Mouse (Mus musculus): ENCODE results near the gene Shc3.

DNA sequence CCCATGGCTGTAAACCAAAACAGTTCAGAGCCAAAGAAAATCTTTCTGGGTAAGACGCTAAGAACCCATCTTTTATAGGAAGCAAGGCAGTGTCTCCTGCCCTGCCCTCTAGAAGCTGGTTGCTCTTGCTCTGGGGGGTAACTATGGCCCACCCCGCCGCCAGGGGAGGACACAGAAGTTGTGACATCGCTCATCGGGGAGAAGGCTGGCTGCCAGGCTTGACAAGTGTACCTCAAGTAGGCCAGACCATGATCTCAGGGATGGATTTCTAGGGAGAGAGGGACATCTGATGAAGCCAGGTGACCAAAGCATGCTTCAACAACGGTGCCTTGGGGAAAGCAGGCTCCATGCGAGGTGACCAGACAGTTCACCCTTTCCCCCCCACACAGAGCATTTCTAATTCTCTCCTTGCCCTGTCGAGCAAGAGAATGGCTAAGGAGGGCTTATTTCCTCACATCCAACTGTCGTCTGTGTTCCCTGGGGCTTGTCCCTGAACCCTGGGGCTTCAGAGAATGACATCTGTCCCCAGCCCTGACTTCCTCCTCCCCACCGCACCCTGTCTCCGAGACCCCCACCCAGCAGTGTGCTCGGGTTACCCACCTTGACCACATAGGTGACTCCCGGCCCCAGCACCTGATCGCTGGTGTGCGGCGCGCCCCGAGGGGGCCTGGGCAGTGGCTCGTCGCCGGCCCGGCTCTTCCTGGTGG is 2.7 kb downstream of the Shc3 start:
- TF ChIP-seq CTCF (IDR thresholded peaks at IDR 0.05; ENCODE audit: low read depth) (no peak), EP300 (optimal IDR thresholded peaks at IDR 0.05) (no peak)
